Mouse (Mus musculus): ENCODE data around the gene Nkain4. TPM values are rescaled to one million over a fixed set of nuclear protein-coding genes. Genes with fewer than 3 reads are reported as not detected.

Gene Nkain4
- polyA plus RNA-seq, 1 experiment from 2014 or later = 138 TPM

DNA sequence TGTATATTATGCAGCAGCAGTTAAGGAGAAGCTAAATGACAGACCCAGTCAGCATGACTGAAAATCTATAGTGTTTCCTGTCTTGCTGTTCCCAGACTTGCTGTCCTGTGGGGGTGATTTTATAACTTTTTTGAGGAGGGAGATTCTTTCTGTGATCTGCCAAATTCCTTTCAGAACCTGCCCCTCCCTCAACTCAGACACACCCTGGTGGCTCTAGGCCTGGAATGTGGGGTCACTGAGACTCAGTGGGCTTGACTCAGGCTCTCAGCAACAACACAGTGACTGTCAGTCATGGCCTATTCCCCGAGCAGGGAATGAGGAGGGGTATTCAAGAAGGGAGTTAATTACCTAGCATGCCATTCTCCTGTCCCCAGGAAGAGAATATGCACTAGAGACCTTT, 4.6 kb downstream of the Nkain4 start:
- 22% methylated on average over 1 of the region's 1 CpGs for WGBS
- no peak for TF ChIP-seq CTCF (IDR thresholded peaks at IDR 0.05; ENCODE audit: low read depth)
- Histone ChIP-seq H3K27me3 (ENCODE audit: insufficient read depth, low read length) (0 out of 2 replicates have a peak, but pooled peaks cover under 1% of the 10 kb centered on the region), H3K9me3 (ENCODE audit: low read depth, low read length) (no peaks in the 10 kb centered on the region), H3K9ac (no peak overlapping the region), H3K4me1 (ENCODE audit: insufficient read depth) (0 out of 2 replicates have a peak, but pooled peaks cover 3% of the 10 kb centered on the region), H3K4me2 (no peak overlapping the region), H3K4me3 (ENCODE audit: low read depth, low read length) (no peak overlapping the region), H3K36me3 (ENCODE audit: insufficient read depth) (no peaks in the 10 kb centered on the region), H3K27ac (ENCODE audit: low read depth) (no peak overlapping the region)
- ATAC-seq (ENCODE audit: insufficient read depth) (no peak), DNase-seq (no peak)

DNA sequence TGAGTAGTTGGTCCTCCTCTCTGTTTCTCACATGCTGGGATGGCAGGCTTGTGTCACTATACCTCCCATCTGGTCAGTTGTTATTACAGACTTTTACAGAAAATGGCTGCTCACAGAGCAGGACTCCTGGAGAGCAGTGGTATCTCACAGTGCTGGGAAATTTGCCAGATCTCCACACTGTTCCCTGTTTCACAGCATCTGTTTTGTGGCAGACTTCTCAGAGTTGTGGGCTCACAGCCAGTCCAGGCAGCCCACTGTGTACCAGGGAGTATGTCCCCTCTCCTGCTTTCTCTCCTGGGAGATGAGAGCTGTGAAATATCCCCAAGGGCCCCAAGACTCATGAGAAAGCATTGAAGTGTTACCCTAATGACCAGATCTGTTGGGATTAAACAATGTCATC, 12.6 kb downstream of the Nkain4 start:
- no peaks in the 10 kb centered on the region for H3K27me3 ChIP-seq (ENCODE audit: insufficient read depth, low read length)
- no peak overlapping the region for H3K4me3 ChIP-seq (ENCODE audit: low read depth, low read length)
- H3K36me3 ChIP-seq (ENCODE audit: insufficient read depth) = peaks cover 30% of the 10 kb centered on the region
- peak; percentile 74 for DNase-seq
- ATAC-seq (ENCODE audit: insufficient read depth) = 0 out of 2 replicates have a peak, but pooled peaks have one; percentile 31
- H3K9ac ChIP-seq = no peak overlapping the region
- no peak for TF ChIP-seq CTCF (IDR thresholded peaks at IDR 0.05; ENCODE audit: low read depth)
- H3K4me1 ChIP-seq (ENCODE audit: insufficient read depth) = no peaks in the 10 kb centered on the region
- no peaks in the 10 kb centered on the region for H3K9me3 ChIP-seq (ENCODE audit: low read depth, low read length)
- no peak overlapping the region for H3K4me2 ChIP-seq
- no peak overlapping the region for H3K27ac ChIP-seq (ENCODE audit: low read depth)

DNA sequence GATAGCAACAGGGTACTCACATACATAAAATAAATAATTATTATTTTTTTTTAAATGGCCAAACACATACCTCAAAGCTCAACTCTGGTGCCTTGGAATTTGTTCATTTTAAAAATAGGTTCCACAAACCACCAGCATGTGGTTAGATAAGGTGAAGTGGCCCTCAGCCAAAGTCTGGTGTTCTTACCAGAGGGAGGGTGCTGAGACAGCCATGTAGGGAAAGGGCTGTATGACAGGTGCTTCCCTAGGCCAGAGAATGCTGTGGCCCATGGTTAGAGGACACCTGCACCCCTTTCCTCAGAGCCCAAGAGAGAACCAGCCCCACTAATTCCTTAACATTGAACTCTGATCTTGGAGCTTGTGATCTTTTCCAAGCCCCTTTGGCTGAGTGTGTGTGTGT, 14.3 kb downstream of the Nkain4 start:
- ATAC-seq (ENCODE audit: insufficient read depth) (no peak), DNase-seq (no peak)
- Histone ChIP-seq H3K4me3 (ENCODE audit: low read depth, low read length) (no peak overlapping the region), H3K9ac (no peak overlapping the region), H3K36me3 (ENCODE audit: insufficient read depth) (peaks cover 35% of the 10 kb centered on the region), H3K27me3 (ENCODE audit: insufficient read depth, low read length) (no peaks in the 10 kb centered on the region), H3K9me3 (ENCODE audit: low read depth, low read length) (no peaks in the 10 kb centered on the region), H3K27ac (ENCODE audit: low read depth) (no peak overlapping the region), H3K4me2 (no peak overlapping the region), H3K4me1 (ENCODE audit: insufficient read depth) (no peaks in the 10 kb centered on the region)
- no peak for TF ChIP-seq CTCF (IDR thresholded peaks at IDR 0.05; ENCODE audit: low read depth)

DNA sequence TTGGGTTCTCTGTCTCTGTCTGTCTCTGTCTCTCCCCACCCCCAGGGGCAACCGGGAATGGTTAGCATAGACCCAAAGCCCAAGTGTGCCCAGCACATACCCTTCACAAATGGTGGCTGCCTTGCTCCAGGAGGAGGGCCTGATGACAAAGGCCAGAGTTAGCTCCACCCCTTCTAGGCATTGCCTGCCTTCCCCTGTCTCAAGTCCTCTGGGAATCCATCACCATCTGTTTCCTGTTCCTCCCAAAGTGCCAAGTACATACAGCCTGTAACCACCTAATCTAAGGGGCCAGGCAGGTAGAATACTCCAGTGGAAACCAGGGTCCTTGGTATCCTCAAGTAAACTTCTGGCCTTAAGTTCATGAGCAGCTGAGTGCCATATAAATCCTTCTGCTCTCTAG, 22.1 kb downstream of the Nkain4 start:
- H3K27ac ChIP-seq (ENCODE audit: low read depth) = no peak overlapping the region
- no peaks in the 10 kb centered on the region for H3K9me3 ChIP-seq (ENCODE audit: low read depth, low read length)
- DNase-seq = no peak
- H3K36me3 ChIP-seq (ENCODE audit: insufficient read depth) = peaks cover 25% of the 10 kb centered on the region; the same call in 1 of the 2 replicates
- no peak overlapping the region for H3K4me3 ChIP-seq (ENCODE audit: low read depth, low read length)
- no peaks in the 10 kb centered on the region for H3K4me1 ChIP-seq (ENCODE audit: insufficient read depth)
- no peaks in the 10 kb centered on the region for H3K27me3 ChIP-seq (ENCODE audit: insufficient read depth, low read length)
- H3K9ac ChIP-seq = no peak overlapping the region
- no peak overlapping the region for H3K4me2 ChIP-seq
- WGBS = 63% methylated on average over 1 of the region's 1 CpGs
- no peak for TF ChIP-seq CTCF (IDR thresholded peaks at IDR 0.05; ENCODE audit: low read depth)
- no peak for ATAC-seq (ENCODE audit: insufficient read depth)

DNA sequence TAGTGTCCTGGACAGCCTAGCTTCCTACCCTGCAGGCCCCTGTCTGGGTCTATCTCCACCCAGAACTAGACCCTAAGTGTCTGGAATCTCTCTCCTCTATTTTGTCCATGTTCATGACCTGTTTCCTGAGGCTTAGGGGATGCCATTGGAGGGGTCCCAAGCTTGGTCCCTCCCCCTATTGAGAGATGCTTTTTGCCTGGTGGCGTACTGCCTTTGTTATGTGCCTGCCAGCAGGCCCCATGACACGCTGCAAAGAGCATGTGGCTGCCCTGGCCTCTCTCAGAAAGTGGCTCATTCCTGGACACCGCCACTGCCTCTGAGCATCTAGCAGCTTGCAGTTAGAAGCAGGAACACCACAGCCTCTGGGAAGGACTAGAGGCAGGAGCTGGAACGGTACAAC, 25.8 kb downstream of the Nkain4 start, which contains the start of gene Birc7:
Gene Birc7 (plus strand): TSS at position 301 of the 400 bp plus-strand sequence.
- no peak within 1 kb of the TSS for H3K4me3 ChIP-seq (ENCODE audit: low read depth, low read length)
- no peak within 1 kb of the TSS for H3K4me2 ChIP-seq
- H3K9ac ChIP-seq = no peak within 1 kb of the TSS
- no peaks in the 10 kb centered on the region for H3K4me1 ChIP-seq (ENCODE audit: insufficient read depth)
- ATAC-seq (ENCODE audit: insufficient read depth) (no peak), DNase-seq (no peak)
- no peaks in the 10 kb centered on the region for H3K27me3 ChIP-seq (ENCODE audit: insufficient read depth, low read length)
- WGBS = 63% methylated on average over 4 of the region's 4 CpGs
- no peak within 1 kb of the TSS for H3K27ac ChIP-seq (ENCODE audit: low read depth)
- H3K36me3 ChIP-seq (ENCODE audit: insufficient read depth) = 0 out of 2 replicates have a peak, but pooled peaks cover 8% of the 10 kb centered on the region
- TF ChIP-seq CTCF (IDR thresholded peaks at IDR 0.05; ENCODE audit: low read depth) = no peak
- H3K9me3 ChIP-seq (ENCODE audit: low read depth, low read length) = no peaks in the 10 kb centered on the region

DNA sequence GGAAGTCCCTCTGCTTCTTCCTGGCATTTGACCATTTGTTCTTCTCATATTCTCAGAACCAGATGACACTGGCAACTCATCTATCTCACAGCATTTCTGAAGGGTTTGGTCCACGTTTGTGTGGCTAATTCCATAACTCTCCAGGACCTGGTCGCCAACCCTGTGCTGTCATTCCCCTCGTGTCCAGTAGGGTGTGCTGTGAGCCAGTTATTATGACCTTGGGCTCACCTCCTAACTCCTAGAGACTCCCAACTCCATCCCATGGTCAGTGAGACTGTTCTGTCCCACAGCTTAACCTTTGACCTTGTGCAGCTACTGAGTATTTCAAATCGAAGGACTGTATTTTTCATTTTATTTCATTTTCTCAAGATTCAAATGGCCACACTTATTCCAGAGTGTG, 29.3 kb downstream of the Nkain4 start:
- 6% methylated on average over 4 of the region's 4 CpGs for WGBS
- TF ChIP-seq CTCF (IDR thresholded peaks at IDR 0.05; ENCODE audit: low read depth) = peak; percentile 95

DNA sequence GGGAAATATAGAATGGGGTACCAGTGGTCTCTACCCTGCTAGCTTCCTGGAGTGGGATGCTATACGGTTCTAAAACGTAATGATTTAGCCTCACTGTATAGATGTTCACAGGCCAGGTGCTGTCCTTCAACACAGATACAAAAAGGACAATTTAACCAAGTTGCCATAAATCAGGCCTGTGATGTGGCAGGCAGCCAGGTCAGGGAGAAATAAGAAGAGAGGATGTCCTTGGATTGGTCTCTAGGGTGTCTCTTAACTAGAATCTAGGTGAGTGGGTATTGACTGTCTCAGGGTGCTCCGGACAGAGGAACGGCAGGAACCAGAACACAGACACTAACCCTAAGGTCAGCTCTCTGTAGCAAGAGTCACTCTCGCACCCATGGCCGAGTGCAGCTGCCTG, 31.8 kb downstream of the Nkain4 start:
- H3K27me3 ChIP-seq (ENCODE audit: insufficient read depth, low read length) = no peaks in the 10 kb centered on the region
- no peak for TF ChIP-seq CTCF (IDR thresholded peaks at IDR 0.05; ENCODE audit: low read depth)
- 87% methylated on average over 6 of the region's 6 CpGs for WGBS
- no peaks in the 10 kb centered on the region for H3K9me3 ChIP-seq (ENCODE audit: low read depth, low read length)
- peaks cover 10% of the 10 kb centered on the region for H3K4me1 ChIP-seq (ENCODE audit: insufficient read depth)
- H3K9ac ChIP-seq = no peak overlapping the region
- peaks cover 13% of the 10 kb centered on the region for H3K36me3 ChIP-seq (ENCODE audit: insufficient read depth)
- ATAC-seq (ENCODE audit: insufficient read depth) (no peak), DNase-seq (no peak)
- H3K4me2 ChIP-seq = no peak overlapping the region
- H3K27ac ChIP-seq (ENCODE audit: low read depth) = no peak overlapping the region
- no peak overlapping the region for H3K4me3 ChIP-seq (ENCODE audit: low read depth, low read length)

More for the DNA sequence above, 29.3 kb downstream of the Nkain4 start:
- H3K9ac ChIP-seq = no peak overlapping the region
- ATAC-seq (ENCODE audit: insufficient read depth) (no peak), DNase-seq (peak; percentile 90)
- H3K27me3 ChIP-seq (ENCODE audit: insufficient read depth, low read length) = no peaks in the 10 kb centered on the region
- H3K36me3 ChIP-seq (ENCODE audit: insufficient read depth) = no peaks in the 10 kb centered on the region
- 0 out of 2 replicates have a peak, but pooled peaks cover 4% of the 10 kb centered on the region for H3K4me1 ChIP-seq (ENCODE audit: insufficient read depth)
- no peak overlapping the region for H3K4me2 ChIP-seq
- no peaks in the 10 kb centered on the region for H3K9me3 ChIP-seq (ENCODE audit: low read depth, low read length)
- H3K4me3 ChIP-seq (ENCODE audit: low read depth, low read length) = no peak overlapping the region
- H3K27ac ChIP-seq (ENCODE audit: low read depth) = no peak overlapping the region
